Comparison of ENCODE assay signal across 16 mouse cellular contexts in genomic region chr7:113310136-113310535, GRCm38 (mm10).
"Had no signal": no experiment of that assay in that cellular context is flagged by ENCODE, and none has a peak within 500 bp of the region (broad histone marks: within the 10 kb centered on the region; RNA-seq: fewer than 3 reads in every experiment).

No protein-coding gene starts in this region.

- H3K36me3 ChIP-seq: midbrain, embryonic 12.5 days; neural tube, embryonic 12.5 days; stomach, embryonic 15.5 days had no signal

- H3K4me1 ChIP-seq: megakaryocyte, embryonic 14.5 days; midbrain, embryonic 12.5 days; neural tube, embryonic 12.5 days; stomach, embryonic 15.5 days had no signal

- H3K4me2 ChIP-seq: lung, embryonic 15.5 days; midbrain, embryonic 12.5 days; neural tube, embryonic 12.5 days; stomach, embryonic 15.5 days had no signal

- H3K27me3 ChIP-seq: lung, embryonic 15.5 days; midbrain, embryonic 12.5 days; neural tube, embryonic 12.5 days; stomach, embryonic 15.5 days had no signal

- H3K27ac ChIP-seq: liver, embryonic 14.5 days; lung, embryonic 15.5 days; macrophage; midbrain, embryonic 12.5 days; neural tube, embryonic 12.5 days; stomach, embryonic 15.5 days; stomach, postnatal 0 days had no signal

- ATAC-seq: lung, postnatal 0 days; midbrain, embryonic 16.5 days had no signal

- H3K9me3 ChIP-seq: lung, embryonic 15.5 days; megakaryocyte, embryonic 14.5 days; midbrain, embryonic 12.5 days; neural tube, embryonic 12.5 days; stomach, embryonic 15.5 days had no signal

- DNase-seq: lung, adult 2 months; lung, postnatal 14 days; lung, postnatal 36 days; right cerebral cortex, postnatal 14 days; thymus, adult 2 months; thymus, postnatal 25 days had no signal

- H3K9ac ChIP-seq: liver, embryonic 14.5 days; lung, embryonic 15.5 days; midbrain, embryonic 12.5 days; neural tube, embryonic 12.5 days; stomach, embryonic 15.5 days had no signal

- H3K4me3 ChIP-seq: lung, embryonic 15.5 days; megakaryocyte, embryonic 14.5 days; midbrain, embryonic 12.5 days; neural tube, embryonic 12.5 days; stomach, embryonic 15.5 days had no signal
